Mouse (Mus musculus): Measurements from ENCODE around the gene Tubgcp4. TPM values are rescaled to one million over a fixed set of nuclear protein-coding genes. Genes with fewer than 3 reads are reported as not detected.

Gene Tubgcp4
- polyA plus RNA-seq, 1 experiment, result 17.0 TPM

GRCm38 (mm10) chr2:121140018-121140882 is 30.2 kb upstream of the Tubgcp4 start, which contains the start of the genes Adal and Lcmt2:
TSS of gene Adal (plus strand) at chr2:121140428.
TSS of gene Lcmt2 (minus strand) at chr2:121140653.
- peak within 1 kb of the TSS; percentile 99 for H3K4me3 ChIP-seq (replicated peaks; ENCODE audit: control insufficient read depth, low read depth, low read length)
- under 1% methylated on average over 87 of the region's 87 CpGs for WGBS
- peak; percentile 60; the same call in 1 of the 2 replicates for TF ChIP-seq POLR2A (IDR thresholded peaks at IDR 0.05; ENCODE audit: borderline replicate concordance, control insufficient read depth, low read depth, low read length)
- TF ChIP-seq CTCF (IDR thresholded peaks at IDR 0.05; ENCODE audit: control insufficient read depth, insufficient read depth, low read length), result no peak
- H3K4me1 ChIP-seq (ENCODE audit: control insufficient read depth, insufficient read depth, low read length), result peaks cover 3% of the 10 kb centered on the region; the same call in 1 of the 2 replicates
- H3K27ac ChIP-seq (ENCODE audit: control insufficient read depth, insufficient read depth, low read depth, low read length, poor library complexity), result peak within 1 kb of the TSS; percentile 97

GRCm38 (mm10) chr2:121141216-121142035 is 29.0 kb upstream of the Tubgcp4 start:
- Histone ChIP-seq H3K4me3 (replicated peaks; ENCODE audit: control insufficient read depth, low read depth, low read length) (peak overlapping the region; percentile 99), H3K27ac (ENCODE audit: control insufficient read depth, insufficient read depth, low read depth, low read length, poor library complexity) (no peak overlapping the region), H3K4me1 (ENCODE audit: control insufficient read depth, insufficient read depth, low read length) (peaks cover 3% of the 10 kb centered on the region; the same call in 1 of the 2 replicates)
- no peak for TF ChIP-seq CTCF (IDR thresholded peaks at IDR 0.05; ENCODE audit: control insufficient read depth, insufficient read depth, low read length)
- TF ChIP-seq POLR2A (IDR thresholded peaks at IDR 0.05; ENCODE audit: borderline replicate concordance, control insufficient read depth, low read depth, low read length), result no peak
- WGBS, result 65% methylated on average over 16 of the region's 16 CpGs

DNA sequence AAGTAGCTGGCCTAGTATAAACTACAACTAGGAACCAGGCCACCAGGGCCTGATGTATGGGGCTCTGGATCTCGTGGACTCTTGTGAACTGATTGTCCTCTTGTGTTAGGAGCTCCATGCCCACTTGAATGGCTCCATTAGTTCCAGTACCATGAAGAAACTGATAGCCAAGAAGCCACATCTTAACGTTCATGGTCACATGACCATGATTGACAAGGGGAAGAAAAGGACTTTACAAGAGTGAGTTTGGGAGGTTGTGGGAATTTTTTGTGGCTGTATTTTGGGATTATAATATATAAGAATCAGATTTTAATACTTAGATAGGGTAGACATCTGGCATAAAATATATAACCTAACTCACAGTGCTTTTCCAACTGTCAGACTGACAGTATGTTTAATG is 28.0 kb upstream of the Tubgcp4 start:
- 65% methylated on average over 2 of the region's 2 CpGs for WGBS
- H3K4me3 ChIP-seq (replicated peaks; ENCODE audit: control insufficient read depth, low read depth, low read length), result no peak overlapping the region
- H3K27ac ChIP-seq (ENCODE audit: control insufficient read depth, insufficient read depth, low read depth, low read length, poor library complexity), result no peak overlapping the region
- peaks cover 3% of the 10 kb centered on the region; the same call in 1 of the 2 replicates for H3K4me1 ChIP-seq (ENCODE audit: control insufficient read depth, insufficient read depth, low read length)
- TF ChIP-seq CTCF (IDR thresholded peaks at IDR 0.05; ENCODE audit: control insufficient read depth, insufficient read depth, low read length) (no peak), POLR2A (IDR thresholded peaks at IDR 0.05; ENCODE audit: borderline replicate concordance, control insufficient read depth, low read depth, low read length) (no peak)

DNA sequence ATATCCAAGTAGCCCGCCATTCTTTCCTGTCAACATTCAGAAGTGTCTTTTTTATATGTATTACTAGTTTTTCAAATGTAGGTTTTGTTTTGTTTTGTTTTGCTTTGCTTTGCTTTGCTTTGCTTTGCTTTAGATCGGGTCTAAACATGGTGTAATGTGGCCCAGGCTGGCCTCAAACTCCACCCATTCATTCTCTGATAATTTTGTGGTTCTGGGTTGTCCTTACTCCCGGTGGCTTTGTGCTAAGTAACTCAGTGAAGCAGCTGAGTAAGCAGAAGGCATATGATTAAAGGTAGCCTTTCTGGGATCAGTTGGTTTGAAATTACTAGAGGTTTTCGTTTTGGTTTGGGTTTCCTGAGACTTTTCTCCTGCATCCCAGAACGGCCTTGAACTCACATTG is 20.8 kb upstream of the Tubgcp4 start:
- Histone ChIP-seq H3K4me3 (replicated peaks; ENCODE audit: control insufficient read depth, low read depth, low read length) (no peak overlapping the region), H3K27ac (ENCODE audit: control insufficient read depth, insufficient read depth, low read depth, low read length, poor library complexity) (no peak overlapping the region), H3K4me1 (ENCODE audit: control insufficient read depth, insufficient read depth, low read length) (no peaks in the 10 kb centered on the region)
- 63% methylated on average over 5 of the region's 5 CpGs for WGBS
- TF ChIP-seq CTCF (IDR thresholded peaks at IDR 0.05; ENCODE audit: control insufficient read depth, insufficient read depth, low read length) (no peak), POLR2A (IDR thresholded peaks at IDR 0.05; ENCODE audit: borderline replicate concordance, control insufficient read depth, low read depth, low read length) (no peak)

DNA sequence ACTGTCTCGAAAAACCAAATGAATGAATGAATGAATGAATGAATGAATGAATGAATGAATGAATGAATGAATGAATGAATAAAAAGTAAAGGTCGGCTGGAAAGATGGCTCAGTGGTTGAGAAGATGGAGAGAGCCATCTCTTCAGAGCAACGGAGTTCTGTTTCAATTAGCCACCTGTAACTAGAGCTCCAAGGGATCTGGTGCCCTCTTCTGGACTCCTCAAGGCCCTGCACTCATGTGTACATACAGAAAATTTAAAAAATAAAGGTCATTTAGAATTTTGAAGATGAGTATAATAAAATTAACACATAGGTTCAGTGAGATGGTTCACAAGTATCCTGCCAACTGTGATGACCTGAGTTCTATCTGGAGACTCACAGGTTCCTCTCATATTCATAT is 17.4 kb upstream of the Tubgcp4 start:
- H3K4me3 ChIP-seq (replicated peaks; ENCODE audit: control insufficient read depth, low read depth, low read length), result no peak overlapping the region
- WGBS, result 85% methylated on average over 3 of the region's 3 CpGs
- H3K27ac ChIP-seq (ENCODE audit: control insufficient read depth, insufficient read depth, low read depth, low read length, poor library complexity), result no peak overlapping the region
- TF ChIP-seq CTCF (IDR thresholded peaks at IDR 0.05; ENCODE audit: control insufficient read depth, insufficient read depth, low read length) (0 out of 2 replicates have a peak, but pooled peaks have one; percentile 9), POLR2A (IDR thresholded peaks at IDR 0.05; ENCODE audit: borderline replicate concordance, control insufficient read depth, low read depth, low read length) (no peak)
- no peaks in the 10 kb centered on the region for H3K4me1 ChIP-seq (ENCODE audit: control insufficient read depth, insufficient read depth, low read length)

DNA sequence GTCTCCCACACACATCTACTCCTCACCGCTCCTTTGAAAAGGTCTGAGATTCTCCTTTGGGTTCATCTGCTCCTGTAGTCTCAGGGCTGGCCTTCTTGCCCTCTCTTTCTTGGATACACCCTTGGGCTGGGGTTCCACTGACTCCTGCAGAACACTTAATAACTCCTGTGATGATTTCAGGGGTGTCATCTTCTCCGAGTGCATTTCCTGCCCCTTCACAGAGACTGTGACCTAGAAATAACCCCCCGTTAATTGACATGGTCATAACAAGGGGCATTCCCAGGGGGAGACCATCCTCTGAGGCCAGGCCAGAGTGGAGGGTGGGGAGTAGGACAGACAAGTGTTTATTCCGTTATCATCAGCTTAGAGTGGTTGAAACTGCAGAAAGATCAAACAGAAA is 1.3 kb upstream of the Tubgcp4 start:
- peak overlapping the region; percentile 61 for H3K4me3 ChIP-seq (replicated peaks; ENCODE audit: control insufficient read depth, low read depth, low read length)
- WGBS, result 40% methylated on average over 4 of the region's 4 CpGs

GRCm38 (mm10) chr2:121169902-121170301 is 552 bp upstream of the Tubgcp4 start:
- Histone ChIP-seq H3K27ac (ENCODE audit: control insufficient read depth, insufficient read depth, low read depth, low read length, poor library complexity) (peak overlapping the region; percentile 68), H3K4me1 (ENCODE audit: control insufficient read depth, insufficient read depth, low read length) (peaks cover 3% of the 10 kb centered on the region; the same call in 1 of the 2 replicates), H3K4me3 (replicated peaks; ENCODE audit: control insufficient read depth, low read depth, low read length) (peak overlapping the region; percentile 82)
- WGBS, result 1% methylated on average over 9 of the region's 9 CpGs
- no peak for TF ChIP-seq CTCF (IDR thresholded peaks at IDR 0.05; ENCODE audit: control insufficient read depth, insufficient read depth, low read length)

More for the DNA sequence above, 1.3 kb upstream of the Tubgcp4 start:
- peak overlapping the region; percentile 36; the same call in 1 of the 2 replicates for H3K27ac ChIP-seq (ENCODE audit: control insufficient read depth, insufficient read depth, low read depth, low read length, poor library complexity)
- peaks cover 3% of the 10 kb centered on the region; the same call in 1 of the 2 replicates for H3K4me1 ChIP-seq (ENCODE audit: control insufficient read depth, insufficient read depth, low read length)
- TF ChIP-seq POLR2A (IDR thresholded peaks at IDR 0.05; ENCODE audit: borderline replicate concordance, control insufficient read depth, low read depth, low read length) (no peak), CTCF (IDR thresholded peaks at IDR 0.05; ENCODE audit: control insufficient read depth, insufficient read depth, low read length) (no peak)

All from bone marrow, adult 2 months (tissue).